Mouse (Mus musculus) hindbrain, embryonic 13.5 days (tissue): Measurements from ENCODE around the gene Slc11a2. TPM values are rescaled to one million over a fixed set of nuclear protein-coding genes. Genes with fewer than 3 reads are reported as not detected.
"Not testable (repeated sequence)": the region's sequence is repeated elsewhere in the genome, so short reads cannot be mapped to it uniquely, and the experiment has no call there.

Experiments used
- ATAC-seq: fragments of 200-750 bp; cut with Nextera tagmentation; 2 replicates; pipeline ENCODE4 v1.8.0; 2017; ENCODE audit warnings: moderate TSS enrichment; ENCODE audit not compliant: low FRiP score
- H3K27ac ChIP-seq: fragments of 300-500 bp; sonication (generic); 2 replicates; pipeline ENCODE4 v1.5.1; 2015; ENCODE audit warnings: inconsistent platforms, mild to moderate bottlenecking, moderate library complexity
- H3K27me3 ChIP-seq: fragments of 300-500 bp; sonication (generic); 2 replicates; pipeline ENCODE4 v1.6.1; 2015; ENCODE audit warnings: mild to moderate bottlenecking, inconsistent platforms
- H3K36me3 ChIP-seq: fragments of 300-500 bp; sonication (generic); 2 replicates; pipeline ENCODE4 v1.6.1; 2015; ENCODE audit warnings: mild to moderate bottlenecking, inconsistent platforms
- H3K4me1 ChIP-seq: fragments of 300-500 bp; sonication (generic); replicated peaks from 2 replicates; pipeline ENCODE4 v1.6.1; 2015; ENCODE audit warnings: inconsistent platforms
- H3K4me2 ChIP-seq: fragments of 300-500 bp; sonication (generic); 2 replicates; pipeline ENCODE4 v1.6.1; 2015; ENCODE audit warnings: inconsistent platforms, mild to moderate bottlenecking, moderate library complexity
- H3K4me3 ChIP-seq: fragments of 300-500 bp; sonication (generic); 2 replicates; pipeline ENCODE4 v1.5.1; 2015; ENCODE audit warnings: mild to moderate bottlenecking, inconsistent platforms
- H3K9ac ChIP-seq: fragments of 300-500 bp; sonication (generic); 2 replicates; pipeline ENCODE4 v1.6.1; 2015; ENCODE audit warnings: mild to moderate bottlenecking, inconsistent platforms
- H3K9me3 ChIP-seq: fragments of 300-500 bp; sonication (generic); 2 replicates; pipeline ENCODE4 v1.6.1; 2016; ENCODE audit warnings: inconsistent platforms
- WGBS: fragments of 180-500 bp; shearing (Covaris S2); methylation state at CpG from one replicate; pipeline ENCODE4 v1.1.7; 2015; 5-methylcytosine and 5-hydroxymethylcytosine counted together
- polyA plus RNA-seq: library from polyadenylated mRNA; unstranded; fragments of >200 nt; fragmentation: Nextera tagmentation; extraction: Ambion mirVana; gene quantifications from 2 replicates; pipeline ENCODE4 v1.2.1, GENCODE M21; 2015

Gene Slc11a2
- polyA plus RNA-seq, 1 experiment from 2014 or later: 23.8 TPM

DNA sequence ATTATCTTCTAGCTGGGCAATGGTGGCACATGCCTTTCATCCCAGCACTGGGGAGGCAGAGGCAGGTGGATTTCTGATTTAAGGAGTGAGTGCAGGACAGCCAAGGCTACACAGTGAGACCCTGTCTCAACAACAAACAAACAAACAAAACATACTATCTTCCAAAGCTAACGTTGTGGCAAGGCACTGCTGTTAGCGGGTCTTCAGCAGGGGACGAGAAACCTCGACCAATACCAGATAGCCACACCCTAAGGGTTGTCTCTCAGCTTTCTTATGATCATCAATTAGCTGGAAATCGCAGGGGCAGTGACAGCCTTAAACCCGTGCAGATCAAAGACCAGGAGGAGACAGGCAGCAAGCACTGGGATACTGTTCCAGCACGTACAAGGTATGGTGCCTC lies 60.6 kb downstream of the Slc11a2 start, which contains the start of gene Higd1c:
Gene Higd1c, plus strand, starts transcription at position 301 of the 400 bp plus-strand sequence.
- no peak for ATAC-seq
- Histone ChIP-seq H3K36me3 (no peaks in the 10 kb centered on the region), H3K9me3 (no peaks in the 10 kb centered on the region), H3K9ac (no peak within 1 kb of the TSS), H3K27ac (no peak within 1 kb of the TSS), H3K4me3 (no peak within 1 kb of the TSS), H3K27me3 (no peaks in the 10 kb centered on the region), H3K4me2 (no peak within 1 kb of the TSS), H3K4me1 (0 out of 2 replicates have a peak, but pooled peaks cover 6% of the 10 kb centered on the region)
- 74% methylated on average over 7 of the region's 7 CpGs for WGBS

DNA sequence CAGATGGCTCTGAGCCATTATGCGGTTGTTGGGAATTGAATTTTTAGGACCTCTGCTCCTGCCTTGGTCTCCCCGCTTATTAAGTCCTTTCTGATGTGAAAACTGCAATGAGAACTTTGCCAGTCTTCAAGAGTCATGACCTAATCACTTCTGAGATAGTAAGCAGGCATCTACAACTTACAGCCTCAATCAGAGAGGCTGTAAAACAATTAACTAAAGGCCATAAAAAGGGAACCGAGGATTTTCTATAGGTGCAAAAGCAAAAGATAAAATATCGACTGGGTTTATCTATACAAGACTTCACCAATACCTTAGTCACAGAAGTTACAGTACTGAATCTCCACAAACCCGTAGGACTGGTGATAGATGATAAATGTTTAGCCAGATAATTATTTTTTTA lies 69.0 kb downstream of the Slc11a2 start:
- ATAC-seq: no peak
- H3K9me3 ChIP-seq: no peaks in the 10 kb centered on the region
- H3K4me3 ChIP-seq: no peak overlapping the region
- H3K36me3 ChIP-seq: no peaks in the 10 kb centered on the region
- no peaks in the 10 kb centered on the region for H3K4me1 ChIP-seq
- WGBS: 87% methylated on average over 5 of the region's 5 CpGs
- H3K27ac ChIP-seq: no peak overlapping the region
- H3K9ac ChIP-seq: no peak overlapping the region
- H3K4me2 ChIP-seq: no peak overlapping the region
- H3K27me3 ChIP-seq: no peaks in the 10 kb centered on the region

DNA sequence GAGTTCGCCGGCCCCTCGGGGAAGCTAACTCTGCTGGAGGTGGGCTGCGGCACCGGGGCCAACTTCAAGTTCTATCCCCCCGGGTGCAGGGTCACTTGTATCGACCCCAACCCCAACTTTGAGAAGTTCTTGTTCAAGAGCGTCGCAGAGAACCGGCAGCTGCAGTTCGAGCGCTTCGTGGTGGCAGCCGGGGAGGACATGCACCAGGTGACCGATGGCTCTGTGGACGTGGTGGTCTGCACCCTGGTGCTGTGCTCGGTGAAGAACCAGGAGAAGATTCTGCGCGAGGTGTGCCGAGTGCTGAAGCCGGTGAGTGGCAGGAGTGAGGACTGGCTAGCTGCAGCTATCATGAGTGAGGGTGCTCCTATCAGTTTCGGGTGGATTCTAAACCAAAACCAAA lies 71.5 kb downstream of the Slc11a2 start:
- WGBS: 94% methylated on average over 11 of the region's 22 CpGs

DNA sequence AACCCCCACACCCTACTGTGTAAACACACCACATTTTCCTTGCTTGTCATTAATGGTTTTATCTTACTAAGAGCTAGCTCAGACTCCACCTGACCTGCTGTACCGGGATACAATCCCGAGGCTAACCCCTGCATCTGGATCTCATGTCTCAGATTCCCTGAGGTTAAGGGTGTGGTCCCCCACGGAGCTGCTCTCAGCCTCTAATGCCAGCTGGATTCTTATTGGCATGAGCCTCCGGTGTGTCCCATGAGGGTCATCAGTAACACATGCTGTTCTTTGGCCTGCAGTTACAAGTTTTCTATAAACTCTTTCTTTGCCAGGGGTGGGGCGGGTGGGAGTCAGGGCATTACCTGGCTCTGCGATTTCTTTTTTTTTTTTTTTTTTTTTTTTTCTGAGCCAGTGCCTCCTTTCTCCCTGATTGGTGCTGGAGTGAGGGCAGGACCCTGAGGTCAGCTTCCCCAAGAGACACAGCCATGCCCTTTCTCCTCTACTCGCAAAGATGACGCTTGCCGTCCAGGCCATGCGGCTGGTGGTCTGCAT lies 72.1 kb downstream of the Slc11a2 start, which contains the start of the genes Methig1 and Mettl7a2:
Gene Methig1, plus strand, starts transcription at position 439 of the 540 bp plus-strand sequence.
Gene Mettl7a2, plus strand, starts transcription at position 490 of the 540 bp plus-strand sequence.
- Histone ChIP-seq H3K4me2 (no peak within 1 kb of the TSS), H3K4me3 (no peak within 1 kb of the TSS)
- ATAC-seq: no peak

More for the DNA sequence above, 71.5 kb downstream of the Slc11a2 start:
- not testable (repeated sequence) for H3K9me3 ChIP-seq, H3K9ac ChIP-seq, H3K4me2 ChIP-seq, H3K4me1 ChIP-seq, ATAC-seq, H3K36me3 ChIP-seq, H3K27me3 ChIP-seq, H3K4me3 ChIP-seq, H3K27ac ChIP-seq

DNA sequence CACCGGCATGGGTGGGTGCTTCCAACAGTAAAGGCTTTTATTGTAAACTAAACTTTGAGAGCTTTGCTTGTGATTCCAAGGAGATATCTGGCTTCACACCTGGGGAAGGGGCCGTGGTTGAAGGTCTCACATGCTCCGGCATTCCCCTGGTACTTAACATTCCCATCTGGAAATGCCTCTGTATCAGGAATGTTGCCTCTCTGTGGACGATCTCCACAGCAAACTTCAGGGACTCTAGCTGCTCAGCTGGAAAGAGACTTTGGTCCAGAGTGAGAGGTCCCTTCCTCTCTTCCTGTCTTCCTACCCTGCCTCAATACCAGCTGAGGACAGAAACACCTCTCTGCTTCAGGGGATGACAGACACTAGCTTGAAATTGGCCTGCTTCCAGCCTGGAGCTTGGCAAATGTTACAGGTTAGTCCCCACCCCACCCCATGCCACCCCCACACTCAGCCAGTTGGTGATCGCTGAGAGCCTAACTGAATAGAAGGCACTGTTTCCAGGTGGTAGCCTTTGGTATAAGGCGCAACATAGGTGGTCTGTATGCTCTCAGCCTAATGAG lies 73.3 kb downstream of the Slc11a2 start:
- H3K9ac ChIP-seq: no peak overlapping the region
- no peak overlapping the region for H3K4me3 ChIP-seq
- H3K36me3 ChIP-seq: no peaks in the 10 kb centered on the region
- H3K9me3 ChIP-seq: no peaks in the 10 kb centered on the region
- 78% methylated on average over 6 of the region's 6 CpGs for WGBS
- H3K27me3 ChIP-seq: no peaks in the 10 kb centered on the region
- H3K4me2 ChIP-seq: no peak overlapping the region
- ATAC-seq: no peak
- H3K27ac ChIP-seq: no peak overlapping the region
- H3K4me1 ChIP-seq: no peaks in the 10 kb centered on the region

More for the DNA sequence above, 72.1 kb downstream of the Slc11a2 start, which contains the start of the genes Methig1 and Mettl7a2:
- Histone ChIP-seq H3K27me3 (no peaks in the 10 kb centered on the region), H3K36me3 (no peaks in the 10 kb centered on the region), H3K9ac (no peak within 1 kb of the TSS), H3K9me3 (no peaks in the 10 kb centered on the region), H3K4me1 (no peaks in the 10 kb centered on the region), H3K27ac (no peak within 1 kb of the TSS)
- WGBS: 82% methylated on average over 10 of the region's 10 CpGs

DNA sequence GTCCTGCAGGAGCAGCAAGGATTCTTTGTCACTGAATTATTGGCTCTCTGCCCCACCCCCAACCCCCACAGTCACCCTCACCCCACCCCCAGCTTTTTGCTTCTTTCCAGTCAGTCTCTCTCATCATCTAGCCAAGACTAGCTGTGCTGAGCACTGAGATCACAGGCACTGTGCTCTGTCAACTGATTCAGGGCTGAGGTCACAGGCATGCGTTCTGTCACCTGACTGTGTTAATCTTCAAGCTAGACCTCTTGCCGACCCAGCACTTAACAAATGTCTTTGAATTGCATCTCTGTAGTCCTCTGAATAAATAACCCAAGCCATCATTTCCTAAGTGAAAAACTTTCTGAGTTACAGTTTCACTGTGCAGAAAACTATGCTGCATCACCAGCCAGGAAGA lies 75.4 kb downstream of the Slc11a2 start:
- Histone ChIP-seq H3K9ac (no peak overlapping the region), H3K4me2 (no peak overlapping the region), H3K36me3 (no peaks in the 10 kb centered on the region; the same call in 1 of the 2 replicates), H3K9me3 (no peaks in the 10 kb centered on the region), H3K27me3 (no peaks in the 10 kb centered on the region), H3K4me1 (no peaks in the 10 kb centered on the region), H3K4me3 (no peak overlapping the region), H3K27ac (no peak overlapping the region)
- WGBS: 52% methylated on average over 2 of the region's 2 CpGs
- ATAC-seq: no peak

DNA sequence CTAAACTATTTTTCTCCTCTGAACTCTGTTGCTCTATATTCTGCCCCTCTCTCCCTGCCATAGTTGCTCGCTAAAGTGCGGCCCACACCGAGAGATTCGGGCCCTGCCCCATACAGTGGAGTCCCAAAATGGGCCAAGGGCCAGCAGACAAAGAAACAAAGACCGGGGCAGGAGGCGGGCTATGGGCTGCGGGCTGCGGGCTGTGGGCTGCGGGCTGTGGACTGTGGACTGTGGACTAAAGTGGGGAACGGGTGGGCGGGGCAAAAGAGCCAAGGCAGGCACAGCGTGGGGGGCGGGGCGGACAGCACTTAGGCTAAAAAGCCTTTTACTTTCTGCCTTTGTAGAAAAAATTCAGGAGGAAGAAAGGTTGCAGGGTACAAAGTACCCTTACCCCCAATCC lies 78.1 kb downstream of the Slc11a2 start:
- H3K9ac ChIP-seq: no peak overlapping the region
- no peak overlapping the region for H3K4me2 ChIP-seq
- H3K27ac ChIP-seq: no peak overlapping the region
- H3K4me3 ChIP-seq: no peak overlapping the region
- ATAC-seq: no peak
- H3K4me1 ChIP-seq: no peaks in the 10 kb centered on the region
- H3K9me3 ChIP-seq: no peaks in the 10 kb centered on the region
- H3K27me3 ChIP-seq: no peaks in the 10 kb centered on the region
- WGBS: 65% methylated on average over 14 of the region's 14 CpGs
- H3K36me3 ChIP-seq: no peaks in the 10 kb centered on the region; the same call in 1 of the 2 replicates

DNA sequence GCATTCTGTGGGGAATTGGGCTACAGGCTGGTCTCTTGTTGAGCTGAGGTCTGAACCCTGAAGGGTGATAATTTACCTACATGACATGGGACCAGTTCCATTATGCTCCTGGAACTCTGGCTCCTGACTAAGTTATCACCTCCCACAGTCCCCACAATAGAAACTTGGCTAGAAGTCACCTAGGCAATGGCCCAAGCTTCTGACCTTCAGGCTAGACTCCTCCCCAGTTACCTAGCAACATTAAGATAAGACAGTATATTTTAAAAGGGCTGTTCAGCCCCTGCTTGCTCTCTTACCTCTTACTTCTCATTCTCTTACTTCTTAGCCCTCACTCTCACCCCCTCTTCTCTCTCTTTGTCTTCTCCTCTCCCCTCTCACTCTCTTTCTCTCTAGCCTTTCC lies 79.4 kb downstream of the Slc11a2 start:
- Histone ChIP-seq H3K4me1 (no peaks in the 10 kb centered on the region), H3K9me3 (no peaks in the 10 kb centered on the region), H3K4me2 (no peak overlapping the region), H3K27ac (no peak overlapping the region), H3K9ac (no peak overlapping the region), H3K4me3 (no peak overlapping the region), H3K36me3 (no peaks in the 10 kb centered on the region; the same call in 1 of the 2 replicates), H3K27me3 (no peaks in the 10 kb centered on the region)
- no peak for ATAC-seq

DNA sequence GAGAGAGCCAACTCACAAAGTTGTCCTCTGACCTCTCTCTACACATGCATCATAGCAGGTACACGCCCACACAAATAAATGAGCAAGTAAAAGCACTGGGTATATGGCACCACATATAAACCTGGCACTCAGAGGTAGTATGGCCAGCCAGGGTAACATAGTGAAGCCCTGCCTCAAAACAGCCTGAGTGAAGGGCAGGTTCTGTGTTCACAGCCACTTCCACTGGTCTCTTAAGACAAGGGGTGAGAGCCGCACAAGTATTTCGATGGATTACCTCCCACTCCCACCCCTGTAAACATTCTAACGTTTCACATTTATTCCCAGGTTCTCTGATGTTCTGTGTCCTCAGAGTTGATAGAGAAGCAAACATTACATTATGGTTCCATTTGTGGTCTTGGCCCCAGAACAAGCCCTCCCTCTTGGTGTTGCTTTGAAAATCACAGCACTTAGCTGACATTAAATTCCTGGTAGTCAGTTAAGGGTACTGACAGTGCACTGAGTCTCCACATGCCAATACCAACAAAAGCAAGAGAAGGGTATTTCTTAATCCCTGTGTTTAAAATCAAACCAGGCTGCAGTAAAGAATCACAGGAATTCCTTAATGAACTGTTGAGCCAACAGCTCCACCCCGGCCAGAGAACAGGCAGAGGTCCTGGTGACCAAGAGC lies 83.4 kb downstream of the Slc11a2 start:
- not testable (repeated sequence) for H3K27me3 ChIP-seq, H3K9ac ChIP-seq, H3K36me3 ChIP-seq, H3K4me2 ChIP-seq, H3K4me1 ChIP-seq, H3K9me3 ChIP-seq, H3K27ac ChIP-seq, ATAC-seq, H3K4me3 ChIP-seq
- WGBS: 88% methylated on average over 5 of the region's 5 CpGs

Other genes starting within 250 kb of the Slc11a2 start
- 17.5 and 17.7 TPM in 2 replicates for gene Atf1, start 197.3 kb downstream of the Slc11a2 start, polyA plus RNA-seq
- gene Tmprss12, start 144.2 kb downstream of the Slc11a2 start, polyA plus RNA-seq: not detected in 2 replicates
- 3.2 and 4.3 TPM in 2 replicates for gene Mettl7a1, start 120.9 kb downstream of the Slc11a2 start, polyA plus RNA-seq
- gene Mettl7a3, start 90.1 kb downstream of the Slc11a2 start, polyA plus RNA-seq: 0.13 and 0.31 TPM in 2 replicates
- gene Methig1, start 71.9 kb downstream of the Slc11a2 start, polyA plus RNA-seq: 0.62 TPM in 1 of 2 replicates, not detected in the other
- gene Mettl7a2, start 71.9 kb downstream of the Slc11a2 start, polyA plus RNA-seq: not detected in 2 replicates
- gene Higd1c, start 60.5 kb downstream of the Slc11a2 start, polyA plus RNA-seq: not detected in 2 replicates
- gene Gm5475, start 2.9 kb downstream of the Slc11a2 start, polyA plus RNA-seq: 0.10 and 0.14 TPM in 2 replicates
- 53.1 and 56.4 TPM in 2 replicates for gene Letmd1, start 44.0 kb upstream of the Slc11a2 start, polyA plus RNA-seq
- 43.2 and 44.4 TPM in 2 replicates for gene Csrnp2, start 70.4 kb upstream of the Slc11a2 start, polyA plus RNA-seq
- 40.3 and 41.6 TPM in 2 replicates for gene Tfcp2, start 126.9 kb upstream of the Slc11a2 start, polyA plus RNA-seq
- 38.0 and 41.2 TPM in 2 replicates for gene Pou6f1, start 174.9 kb upstream of the Slc11a2 start, polyA plus RNA-seq
- 150 and 152 TPM in 2 replicates for gene Dazap2, start 190.3 kb upstream of the Slc11a2 start, polyA plus RNA-seq
- gene Smagp, start 211.9 kb upstream of the Slc11a2 start, polyA plus RNA-seq: 4.0 and 4.1 TPM in 2 replicates
- gene Bin2, start 244.5 kb upstream of the Slc11a2 start, polyA plus RNA-seq: 2.0 and 2.4 TPM in 2 replicates